Mouse (Mus musculus) cerebellum, adult 2 months (tissue): ENCODE results near the gene Timmdc1.

Source experiments
- CTCF ChIP-seq: fragments of 200-500 bp; IDR thresholded peaks from 2 replicates; pipeline ENCODE4 v1.5.1; 2011; ENCODE audit warnings: low read depth, mild to moderate bottlenecking, control low read depth, low read length, moderate library complexity, borderline replicate concordance; ENCODE audit not compliant: insufficient read depth
- POLR2A ChIP-seq: fragments of 200-500 bp; IDR thresholded peaks from 2 replicates; pipeline ENCODE4 v1.6.1; 2011; ENCODE audit warnings: low read length, control low read depth, borderline replicate concordance; ENCODE audit not compliant: insufficient read depth

GRCm38 (mm10) chr16:38548000-38548399 lies 25.5 kb upstream of the Timmdc1 start:
- no peak for TF ChIP-seq CTCF
- no peak for TF ChIP-seq POLR2A
